Mouse (Mus musculus): ENCODE results near the gene Hnrnpc.
A peak's percentile ranks its signal among the peaks of the same experiment; 100 is the strongest.

Gene Hnrnpc

DNA sequence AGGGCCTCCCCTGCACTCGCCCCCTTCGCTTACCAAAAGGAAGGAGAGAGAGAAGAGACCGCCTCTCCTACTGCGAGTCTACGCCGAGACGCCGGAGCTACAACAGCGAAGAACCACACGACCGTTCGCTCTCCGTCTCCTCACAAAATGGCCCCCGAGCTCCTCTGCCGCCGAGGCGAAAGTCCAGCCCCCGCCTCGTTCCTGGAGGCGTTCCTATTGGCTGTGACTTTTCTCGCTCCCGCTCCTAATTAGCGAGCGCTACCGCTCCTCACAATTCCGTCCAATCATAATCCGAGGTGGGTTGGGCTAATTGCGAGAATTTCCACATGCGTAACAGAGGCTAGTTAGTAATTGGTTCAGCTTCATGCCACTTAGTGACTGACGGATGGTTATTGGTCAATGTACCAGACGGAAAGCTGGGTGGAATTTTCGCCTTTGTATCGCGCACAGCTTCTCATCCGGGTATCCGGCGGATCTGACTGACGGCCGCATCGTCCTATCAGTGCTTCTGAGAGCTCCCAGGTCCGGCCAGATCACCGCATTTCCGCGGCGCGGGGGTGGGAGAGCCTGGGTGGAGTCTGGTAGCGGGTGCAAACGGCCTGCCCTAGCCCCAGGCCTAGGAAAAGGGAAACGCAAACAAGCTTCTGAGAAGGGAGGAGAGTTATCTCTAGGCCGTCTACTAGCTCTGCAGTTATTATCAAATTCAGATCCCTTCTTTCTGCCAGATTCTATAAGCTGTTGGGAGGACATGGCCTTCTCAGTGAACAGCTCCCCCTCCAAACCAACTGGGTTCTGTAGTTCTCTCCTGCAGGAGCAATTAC lies at the start of gene Hnrnpc:
TSS of gene Hnrnpc (minus strand) at position 173 of the 821 bp plus-strand sequence.
- DNase-seq = peak; percentile 100

DNA sequence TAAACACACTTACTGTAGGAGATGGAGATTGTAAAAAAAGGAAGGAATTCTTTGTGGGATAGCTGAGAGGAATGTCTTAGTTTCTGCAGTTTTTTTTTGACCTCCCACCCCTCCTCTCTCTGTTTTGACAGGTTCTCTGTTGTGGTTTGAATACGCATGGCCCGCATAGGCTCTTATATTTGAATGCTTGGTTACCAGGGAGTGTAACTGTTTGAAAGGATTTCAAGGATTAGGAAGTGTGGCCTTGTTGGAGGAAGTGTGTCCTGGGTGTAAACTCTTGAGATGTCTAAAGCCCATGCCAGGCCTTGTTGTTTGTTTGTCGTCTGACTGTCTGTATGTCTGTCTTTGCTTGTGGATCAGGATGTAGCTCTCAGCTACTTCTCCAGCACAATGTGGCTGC lies 48.8 kb upstream of the Hnrnpc start:
- no peak for DNase-seq

DNA sequence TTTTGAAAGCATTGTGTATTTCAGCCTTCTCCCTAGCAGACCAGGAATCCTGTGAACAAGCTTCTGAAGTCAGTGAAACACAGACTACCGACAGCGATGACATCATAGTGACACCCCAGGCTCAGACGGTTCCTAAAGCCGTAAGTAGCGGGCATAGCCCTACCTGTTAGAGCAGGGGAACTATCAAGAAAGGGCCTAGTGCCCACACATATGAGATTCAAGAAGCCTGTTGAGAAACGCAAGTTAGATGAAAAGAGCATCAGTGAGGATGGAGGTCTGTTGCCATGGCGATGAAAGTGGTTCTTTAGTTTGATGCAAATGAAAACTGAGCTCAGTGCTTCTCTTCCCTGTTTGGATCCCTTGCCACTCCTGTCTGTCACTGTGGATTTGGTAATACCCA lies 48.4 kb upstream of the Hnrnpc start:
- DNase-seq = no peak

DNA sequence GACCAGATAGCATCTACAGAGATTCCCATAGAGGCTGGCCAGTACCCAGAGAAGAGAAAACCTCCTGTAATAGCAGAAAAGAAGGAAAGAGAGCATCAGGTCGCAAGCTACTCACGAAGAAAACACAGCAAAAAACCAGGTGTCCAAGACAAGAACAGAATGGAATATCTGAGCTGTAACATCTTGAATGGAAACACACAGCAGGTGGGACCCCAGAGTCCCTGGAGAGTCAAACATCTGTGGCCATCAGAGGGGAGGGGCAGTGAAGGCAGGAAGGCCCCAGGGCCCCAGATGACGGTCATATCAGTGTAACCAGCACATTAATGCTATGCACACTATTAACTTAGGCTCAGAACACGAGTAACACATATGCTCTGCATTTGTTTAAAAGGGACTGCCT lies 46.1 kb upstream of the Hnrnpc start:
- no peak for DNase-seq

DNA sequence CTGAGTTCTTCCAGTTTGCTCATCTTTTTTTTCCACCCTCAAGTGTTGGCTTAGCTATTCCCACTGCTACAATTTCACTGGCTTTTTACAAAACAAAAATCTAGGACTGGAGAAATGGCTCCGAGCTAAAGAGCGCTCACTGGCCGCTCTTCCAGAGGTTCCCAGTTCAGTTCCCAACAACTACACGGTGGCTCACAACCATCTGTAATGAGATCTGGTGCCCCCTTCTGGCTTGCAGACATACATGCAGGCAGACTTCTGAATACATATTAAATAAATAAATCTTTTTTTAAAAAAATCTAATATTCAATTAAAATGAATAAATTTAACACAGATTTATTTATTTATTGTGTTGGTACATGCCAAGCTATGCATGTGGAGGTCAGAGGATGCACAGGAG lies 42.7 kb upstream of the Hnrnpc start:
- DNase-seq = peak; percentile 28

DNA sequence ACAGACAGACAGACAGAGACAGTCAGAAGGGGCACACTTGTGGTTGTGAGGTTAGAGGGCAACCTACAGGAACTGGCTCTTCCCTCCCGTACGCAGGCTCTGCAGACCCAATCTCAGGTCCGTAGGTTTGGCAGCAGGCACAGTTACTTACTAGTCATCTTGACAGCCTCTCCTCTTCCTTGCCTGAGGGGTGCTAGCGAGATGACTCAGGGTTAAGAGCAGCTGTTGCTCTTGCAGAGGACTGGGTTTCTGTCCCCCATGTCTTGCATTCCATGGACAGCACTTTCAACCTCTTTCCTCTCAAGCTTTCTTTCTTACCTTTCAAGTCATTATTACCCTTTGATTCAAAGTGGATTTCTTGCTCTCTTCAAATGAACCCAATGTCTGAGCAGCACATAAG lies 40.3 kb upstream of the Hnrnpc start:
- no peak for DNase-seq

DNA sequence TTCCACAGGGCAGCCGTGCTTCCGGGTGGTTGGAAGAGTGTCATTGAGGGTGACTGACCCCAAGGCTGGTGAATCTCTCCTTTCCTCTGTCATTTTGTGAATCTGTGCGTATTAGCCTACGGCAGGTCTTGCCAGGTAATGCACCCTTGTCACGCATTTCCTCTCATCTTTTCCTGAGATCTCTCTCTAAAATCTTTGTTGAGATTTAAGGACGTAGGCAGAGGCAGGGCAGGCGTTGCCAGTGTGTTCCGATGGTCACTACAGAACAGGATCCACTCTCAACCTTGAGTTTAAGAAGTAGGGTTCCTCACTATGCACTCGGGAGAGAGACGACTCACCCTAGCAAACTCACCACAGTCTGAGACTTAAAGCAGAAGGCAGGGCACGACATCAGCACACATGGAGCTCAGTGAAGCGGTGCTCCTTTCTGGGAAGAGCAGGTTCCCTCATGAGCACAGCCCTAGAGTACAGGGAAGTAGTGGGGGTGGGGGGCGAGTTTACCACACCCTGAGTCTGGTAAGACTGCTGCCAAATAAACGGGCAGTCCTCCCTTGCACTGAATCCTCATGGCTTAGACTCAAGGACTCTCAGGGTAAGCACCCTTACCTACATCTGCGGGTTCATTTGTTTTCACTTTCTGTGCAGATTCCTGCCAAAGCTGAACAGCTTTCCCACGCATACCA lies 37.8 kb upstream of the Hnrnpc start:
- peak; percentile 12 for DNase-seq

DNA sequence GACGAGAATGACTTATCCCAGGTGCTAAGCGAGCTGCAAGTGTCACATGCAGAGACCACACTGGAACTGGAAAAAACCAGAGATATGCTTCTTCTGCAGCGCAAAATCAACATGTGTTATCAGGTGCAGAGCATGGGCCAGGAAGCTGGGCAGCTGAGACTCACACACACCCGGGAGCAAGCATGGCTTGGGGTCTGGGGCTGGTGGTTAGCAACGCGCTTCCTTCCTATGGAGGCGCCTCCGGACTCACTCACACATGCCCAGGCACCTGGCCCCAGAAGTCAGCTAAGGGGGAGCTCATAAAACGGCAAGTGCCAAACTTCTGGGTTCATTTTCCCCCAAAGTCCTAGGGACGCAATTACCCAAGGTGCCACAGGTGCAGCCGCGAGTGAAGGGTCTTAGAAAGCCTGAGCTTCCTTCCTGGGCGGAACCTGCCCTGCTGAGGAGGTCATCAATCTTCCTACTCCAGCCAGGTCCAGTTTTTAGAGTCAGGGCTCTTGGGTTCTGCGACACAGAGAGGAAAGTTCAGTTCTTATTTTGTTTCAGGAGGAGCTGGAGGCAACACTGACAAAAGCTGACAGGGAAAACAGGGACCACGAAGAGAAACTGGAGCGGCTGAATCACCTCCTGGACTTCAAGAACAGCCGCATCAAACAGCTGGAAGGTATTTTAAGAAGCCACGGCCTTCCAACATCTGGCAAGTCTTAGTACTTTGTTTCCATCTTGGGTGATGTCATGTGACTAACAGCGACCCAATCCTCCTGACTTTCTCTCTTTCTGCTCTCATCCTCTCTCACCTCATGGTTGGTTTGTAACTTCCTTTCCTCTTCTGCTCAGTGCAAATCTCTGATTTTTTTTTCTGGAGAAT lies 37.0 kb upstream of the Hnrnpc start:
- DNase-seq = no peak

DNA sequence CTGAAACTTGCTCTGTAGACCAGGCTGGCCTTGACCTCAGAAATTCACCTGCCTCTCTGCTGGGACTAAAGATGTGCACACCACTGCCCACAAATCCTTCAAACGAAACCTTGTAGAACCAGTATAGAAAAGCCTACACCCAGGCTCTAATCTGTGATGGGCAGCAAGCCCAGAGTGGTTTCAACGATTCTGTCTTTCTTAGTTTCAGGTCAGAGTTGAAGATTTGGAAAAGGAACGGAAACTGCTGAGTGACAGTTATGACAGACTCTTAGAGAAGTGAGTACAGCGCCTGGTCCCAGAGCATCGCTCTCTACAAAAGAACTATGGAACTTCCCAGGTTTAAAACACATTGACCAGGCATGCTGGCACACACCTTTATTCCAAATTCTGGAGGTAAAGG lies 29.8 kb upstream of the Hnrnpc start:
- DNase-seq = no peak

DNA sequence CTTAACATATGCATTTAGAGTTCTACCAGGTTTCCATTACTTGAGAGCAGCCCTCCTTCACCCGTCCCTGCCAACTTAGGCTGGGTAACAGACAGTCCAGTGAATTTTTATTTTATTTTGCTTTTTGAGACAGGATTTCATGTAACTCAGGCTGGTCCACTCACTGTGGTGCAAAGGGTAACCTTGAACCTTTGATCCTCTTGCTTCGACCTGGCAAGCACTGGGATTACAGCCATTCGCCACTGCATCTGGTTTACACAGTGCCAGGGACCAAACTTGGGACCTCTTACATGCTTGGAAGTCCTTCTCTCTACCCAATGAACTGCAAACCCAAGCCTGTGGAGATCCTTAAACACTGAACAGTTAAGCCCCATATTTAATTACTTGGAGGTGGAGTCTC lies 20.8 kb upstream of the Hnrnpc start:
- DNase-seq = no peak

DNA sequence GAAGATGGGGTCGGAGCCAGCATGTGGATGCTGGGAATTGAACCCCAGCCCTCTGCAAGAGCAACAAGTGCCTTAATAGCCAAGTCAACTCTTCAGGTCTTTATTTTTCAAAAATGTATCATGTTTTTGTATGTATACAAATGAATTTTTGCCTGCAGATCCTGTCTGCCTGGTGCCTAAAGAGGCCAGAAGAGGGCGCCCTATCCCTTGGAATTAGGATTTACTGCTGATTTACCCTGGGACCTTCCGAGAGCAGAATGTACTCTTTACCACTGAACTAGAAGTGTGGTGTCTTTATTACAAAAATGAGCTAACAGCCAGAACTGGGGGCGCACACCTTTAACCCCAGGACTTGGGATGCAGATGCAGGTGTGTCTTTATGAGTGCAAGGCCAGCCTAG lies 20.1 kb upstream of the Hnrnpc start:
- peak; percentile 80 for DNase-seq

DNA sequence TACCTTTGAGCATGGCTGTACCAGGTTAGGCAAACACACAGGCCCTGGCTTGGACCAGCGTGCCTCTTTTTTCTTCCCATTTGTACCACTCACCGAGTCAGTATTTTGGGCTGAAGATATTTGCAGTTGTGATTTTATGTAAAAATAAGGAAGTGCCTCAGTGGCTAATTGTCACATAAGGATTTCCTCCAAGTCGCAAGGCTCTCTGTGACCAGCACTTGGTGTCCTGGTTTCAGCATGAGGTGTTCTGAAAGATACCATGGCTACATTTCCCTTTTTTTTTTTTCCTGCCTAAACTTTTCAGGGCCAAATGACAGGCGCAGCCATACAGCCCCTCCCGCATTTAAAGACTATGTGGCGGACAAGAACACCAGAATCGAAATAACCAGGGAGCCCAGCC lies 16.3 kb upstream of the Hnrnpc start:
- no peak for DNase-seq

DNA sequence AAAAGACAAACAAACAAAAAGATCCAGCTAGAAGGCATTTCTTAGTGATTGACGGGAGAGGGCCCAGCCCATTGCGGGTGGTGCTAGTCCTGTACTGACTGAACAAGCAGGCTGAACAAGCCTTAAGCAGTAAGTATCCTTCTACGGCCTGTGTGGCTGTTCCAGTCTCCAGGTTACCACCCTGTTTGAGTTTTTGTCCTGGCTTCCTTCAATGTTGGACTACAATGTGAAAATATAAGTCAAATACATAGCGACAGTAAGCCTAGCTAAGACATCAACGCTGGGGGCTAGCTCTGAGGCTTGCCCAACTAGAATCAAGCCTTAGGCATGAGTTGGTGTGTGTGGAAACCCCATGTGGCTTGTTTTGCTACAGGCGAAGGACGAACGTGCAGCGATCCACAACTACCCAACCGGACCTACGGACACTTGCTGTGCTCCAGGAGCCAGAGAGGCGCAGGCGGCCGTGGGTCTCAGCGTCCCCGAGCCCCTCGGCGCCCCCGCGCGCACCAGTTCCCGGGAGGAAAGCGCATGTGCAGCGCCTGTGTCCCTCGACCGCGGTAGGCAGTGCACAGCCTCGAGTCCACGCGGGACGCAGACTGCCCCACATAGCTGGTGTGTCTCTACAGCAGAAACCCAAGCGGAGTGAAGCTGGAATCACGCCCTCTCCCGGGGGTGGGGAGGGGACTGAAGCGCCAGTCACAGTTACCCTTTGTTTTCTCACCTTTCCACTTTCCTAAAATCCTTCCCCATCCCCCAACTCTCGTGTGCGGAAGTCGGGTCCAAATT lies 15.2 kb upstream of the Hnrnpc start:
- peak; percentile 31 for DNase-seq

DNA sequence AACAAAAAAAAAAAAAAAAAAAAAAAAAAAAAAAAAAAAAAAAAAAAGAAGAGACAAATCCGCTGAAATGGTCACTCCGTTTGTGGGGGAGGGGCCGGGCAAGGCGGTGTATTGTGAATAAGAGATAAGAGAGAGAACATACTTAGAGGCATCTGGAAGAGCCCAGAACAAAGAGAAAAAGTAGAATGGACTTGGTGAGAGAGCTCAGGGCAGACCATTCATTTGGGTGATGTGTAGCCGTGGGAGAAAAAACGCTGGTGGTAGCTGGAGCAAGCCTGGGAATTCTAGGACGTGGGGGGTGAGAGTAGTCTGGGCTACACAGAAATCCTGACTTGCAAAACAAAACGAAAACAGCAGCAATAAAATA lies 14.6 kb upstream of the Hnrnpc start:
- no peak for DNase-seq

DNA sequence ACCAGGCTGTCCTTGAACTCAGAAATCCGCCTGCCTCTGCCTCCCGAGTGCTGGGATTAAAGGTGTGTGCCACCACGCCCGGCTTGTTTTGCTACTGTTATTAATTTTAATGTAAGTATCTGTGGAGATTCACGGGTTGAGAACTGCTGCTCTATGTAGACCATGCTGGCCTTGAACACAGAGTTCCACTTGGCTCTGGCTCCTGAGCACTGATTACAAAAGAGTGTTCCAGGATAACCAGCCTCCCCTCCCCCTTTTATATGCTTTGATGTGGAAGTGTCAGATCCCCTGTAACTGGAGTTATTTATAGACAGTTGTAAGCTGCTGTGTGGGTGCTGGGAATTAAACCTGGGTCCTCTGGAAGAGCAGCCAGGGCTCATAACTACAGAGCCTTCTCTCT lies 13.4 kb upstream of the Hnrnpc start:
- no peak for DNase-seq

DNA sequence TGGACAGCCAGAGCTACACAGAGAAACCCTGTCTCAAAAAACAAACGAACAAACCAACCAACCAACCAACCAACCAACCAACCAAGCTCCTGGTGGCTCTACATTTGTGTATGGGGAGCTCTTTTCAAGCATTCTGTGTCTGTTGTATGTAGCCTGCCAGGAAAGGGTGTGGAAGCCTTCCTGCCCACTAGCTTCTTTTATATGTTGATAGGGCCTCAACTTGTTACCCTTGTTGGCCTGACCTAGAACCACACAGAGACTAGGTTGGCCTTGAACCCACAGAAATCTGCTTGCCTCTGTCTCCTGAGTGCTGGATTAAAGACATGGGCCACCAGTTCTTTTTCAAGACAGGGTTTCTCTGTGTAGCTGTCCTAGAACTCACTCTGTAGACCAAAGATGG lies 10.3 kb upstream of the Hnrnpc start:
- no peak for DNase-seq

DNA sequence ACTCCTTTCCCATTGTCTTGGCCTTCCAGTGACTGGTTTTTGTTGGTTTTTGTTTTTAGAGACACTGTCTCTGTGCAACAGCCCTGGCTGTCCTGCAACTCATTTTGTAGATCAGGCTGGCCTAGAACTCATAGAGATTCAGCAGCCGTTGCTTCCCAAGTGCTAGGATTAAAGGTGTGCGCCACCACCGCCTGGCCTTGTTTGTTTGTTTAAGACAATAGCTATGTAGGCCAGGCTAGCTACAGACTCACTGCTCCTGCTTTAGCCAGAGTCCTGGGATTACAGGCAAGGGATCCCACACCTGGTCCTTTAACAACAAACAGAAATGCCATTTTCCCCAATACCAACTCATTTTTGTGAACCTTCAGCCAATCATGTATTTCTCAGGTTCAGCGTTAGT lies 6.5 kb upstream of the Hnrnpc start, which contains the start of gene Rpgrip1:
TSS of gene Rpgrip1 (plus strand) at position 359 of the 400 bp plus-strand sequence.
- no peak for DNase-seq

DNA sequence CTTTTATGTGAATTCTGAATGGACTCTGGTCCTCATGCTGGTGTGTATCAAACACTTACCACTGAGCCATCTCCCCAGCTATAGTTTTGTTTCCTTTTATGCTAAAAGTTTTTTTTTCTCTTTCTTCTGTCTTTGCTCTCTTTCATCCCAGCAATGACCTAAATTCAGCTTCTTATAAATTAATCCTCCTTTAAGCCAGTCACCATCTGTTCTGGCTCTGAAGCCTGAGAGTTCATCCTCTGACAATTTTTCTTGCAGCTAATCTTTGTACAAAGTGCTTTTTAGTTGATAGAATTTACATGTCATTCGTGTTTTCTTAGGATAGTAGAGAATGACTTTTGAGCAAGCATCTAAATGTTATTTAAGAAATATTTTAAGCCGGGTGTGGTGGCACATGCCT lies 4.2 kb upstream of the Hnrnpc start:
- no peak for DNase-seq

DNA sequence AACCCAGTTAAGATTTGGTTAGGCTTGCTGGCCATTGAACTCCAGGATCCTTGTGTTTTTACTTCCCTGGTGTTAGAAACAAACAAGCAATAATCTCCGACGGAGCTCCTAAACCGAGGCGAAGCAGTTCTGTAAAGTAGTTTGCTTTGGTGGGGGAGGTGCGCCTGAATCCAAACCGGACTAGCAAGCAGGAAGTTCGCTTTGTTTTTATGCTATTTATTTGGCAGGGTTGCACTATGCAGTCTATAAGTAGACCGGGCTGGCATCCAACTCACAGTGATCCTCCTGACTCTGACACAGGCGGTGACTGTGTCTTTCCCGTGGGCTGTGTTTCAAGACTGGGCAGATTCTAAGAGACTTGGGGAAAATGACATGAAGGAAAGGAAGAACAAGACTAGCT lies 2.9 kb upstream of the Hnrnpc start:
- DNase-seq = peak; percentile 68

DNA sequence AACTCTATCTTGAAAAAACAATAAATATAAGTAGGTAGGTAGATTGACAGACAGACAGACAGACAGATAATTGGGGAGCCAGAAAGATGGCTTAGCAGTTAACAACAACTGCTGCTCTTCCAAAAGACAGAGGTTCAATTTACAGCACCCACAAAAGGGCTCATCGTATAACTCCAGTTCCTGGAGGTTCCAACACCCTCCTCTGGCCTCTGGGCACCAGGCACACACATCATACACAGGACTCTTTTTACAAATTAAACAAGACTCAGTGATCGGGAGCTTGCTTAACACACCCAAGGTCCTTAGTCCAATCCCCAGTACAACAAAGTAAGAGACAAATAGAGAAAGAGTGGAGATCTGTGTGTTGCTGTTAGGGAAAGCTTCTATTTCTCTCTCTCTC lies 1.5 kb upstream of the Hnrnpc start:
- DNase-seq = no peak

DNA sequence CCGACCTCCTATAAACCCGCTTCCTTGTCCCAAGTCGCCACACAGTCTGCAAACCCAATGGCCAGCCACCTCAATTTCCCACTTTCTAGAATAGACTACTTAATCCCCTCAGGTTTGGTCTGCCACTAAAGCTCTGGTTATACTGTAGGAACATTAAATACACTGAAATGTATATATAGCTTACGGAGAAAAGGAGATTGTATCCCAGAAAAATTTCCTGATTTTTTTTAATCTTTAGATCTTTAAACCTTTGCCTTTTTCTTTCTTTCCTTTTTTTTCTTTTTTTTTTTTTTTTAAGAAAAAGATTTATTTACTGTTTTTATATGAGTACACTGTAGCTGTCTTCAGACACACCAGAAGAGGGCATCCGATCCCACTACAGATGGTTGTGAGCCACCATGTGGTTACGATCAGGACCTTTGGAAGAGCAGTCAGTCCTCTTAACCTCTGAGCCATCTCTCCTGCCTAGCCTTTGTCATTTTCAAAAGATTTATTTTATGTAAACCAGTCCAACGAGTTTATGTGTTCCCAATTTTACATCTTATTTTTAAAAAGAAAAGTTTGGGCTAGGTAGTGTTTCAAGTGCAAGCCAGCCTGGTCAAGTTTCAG lies 953 bp upstream of the Hnrnpc start:
- DNase-seq = no peak

DNA sequence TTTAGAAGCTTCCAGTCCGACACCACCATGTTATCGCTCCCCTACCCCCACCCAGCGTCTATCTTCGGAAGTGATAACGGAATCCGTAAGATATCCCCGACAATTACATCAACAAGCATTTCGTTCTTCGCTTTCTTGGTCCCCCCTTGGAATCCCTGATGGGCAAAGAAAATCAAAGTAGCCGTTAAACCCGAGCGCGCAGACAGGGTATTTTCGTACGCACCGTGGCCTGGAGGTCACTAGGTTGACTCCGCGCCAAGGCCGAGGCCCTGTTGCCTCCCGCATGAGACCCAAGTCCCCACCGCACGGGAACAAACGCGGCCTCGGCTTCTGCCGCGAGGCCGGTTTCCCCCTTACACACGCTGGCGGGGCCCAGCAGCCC lies 363 bp downstream of the Hnrnpc start:
- no peak for DNase-seq

Measured in lung, postnatal 14 days (tissue).